Mouse (Mus musculus) spleen, postnatal 4 days (tissue): Measurements from ENCODE around the gene Irf4.

Source experiments
- DNase-seq, 2 experiments: peaks; one replicate each; pipeline ENCODE4 v3.0.0; 2022; ENCODE audit warnings: low spot score in 2 of 2

The Irf4 gene

DNA sequence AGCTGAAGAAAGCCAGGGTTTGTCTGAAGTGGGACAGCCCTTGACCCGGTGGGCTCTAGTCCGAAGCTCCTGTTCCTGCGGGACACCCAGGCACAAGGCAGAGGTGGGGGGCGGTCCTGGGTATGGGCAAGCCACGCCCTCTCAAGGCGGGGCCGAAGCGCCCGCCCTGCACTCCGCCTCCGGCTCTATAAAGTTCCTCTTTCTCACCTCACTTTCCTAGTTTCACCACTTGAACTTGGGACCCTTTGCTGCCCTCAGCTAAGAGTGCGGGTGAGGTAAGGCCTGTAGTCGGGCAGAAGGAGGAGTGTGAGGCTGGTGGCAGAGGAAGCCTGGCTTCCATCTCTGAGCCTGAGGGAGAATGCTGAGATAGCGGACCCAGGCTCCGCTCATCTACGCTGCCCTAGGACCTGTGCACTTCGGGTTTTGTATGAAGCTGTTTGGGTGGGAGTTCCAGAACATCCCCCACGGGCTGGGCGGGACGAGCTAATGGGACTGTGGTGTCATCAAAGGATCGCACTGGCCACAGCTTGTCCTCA lies at the start of gene Irf4:
Gene Irf4, plus strand, starts transcription at position 206 of the 536 bp plus-strand sequence.
- peak; percentile 72 to 81 for DNase-seq

DNA sequence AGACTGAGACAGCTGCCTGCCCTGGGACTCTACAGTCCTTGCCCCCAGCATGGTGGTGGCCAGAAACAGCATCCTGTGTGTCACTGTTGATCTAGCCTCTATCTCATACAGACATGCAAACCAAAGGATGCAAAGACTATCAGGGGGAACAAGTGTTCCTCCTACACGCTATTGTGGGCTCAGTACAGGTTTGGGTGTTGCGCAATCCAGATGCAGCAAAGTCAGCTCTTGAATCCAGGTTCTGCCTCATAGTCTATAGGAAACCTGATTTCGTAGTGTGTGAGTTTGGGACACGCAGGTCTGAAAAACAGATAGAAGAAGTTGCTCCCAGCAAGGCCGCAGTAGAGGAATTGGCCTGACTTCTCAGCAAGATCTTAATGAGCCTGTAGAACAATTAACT lies 46.3 kb upstream of the Irf4 start:
- no peak for DNase-seq

DNA sequence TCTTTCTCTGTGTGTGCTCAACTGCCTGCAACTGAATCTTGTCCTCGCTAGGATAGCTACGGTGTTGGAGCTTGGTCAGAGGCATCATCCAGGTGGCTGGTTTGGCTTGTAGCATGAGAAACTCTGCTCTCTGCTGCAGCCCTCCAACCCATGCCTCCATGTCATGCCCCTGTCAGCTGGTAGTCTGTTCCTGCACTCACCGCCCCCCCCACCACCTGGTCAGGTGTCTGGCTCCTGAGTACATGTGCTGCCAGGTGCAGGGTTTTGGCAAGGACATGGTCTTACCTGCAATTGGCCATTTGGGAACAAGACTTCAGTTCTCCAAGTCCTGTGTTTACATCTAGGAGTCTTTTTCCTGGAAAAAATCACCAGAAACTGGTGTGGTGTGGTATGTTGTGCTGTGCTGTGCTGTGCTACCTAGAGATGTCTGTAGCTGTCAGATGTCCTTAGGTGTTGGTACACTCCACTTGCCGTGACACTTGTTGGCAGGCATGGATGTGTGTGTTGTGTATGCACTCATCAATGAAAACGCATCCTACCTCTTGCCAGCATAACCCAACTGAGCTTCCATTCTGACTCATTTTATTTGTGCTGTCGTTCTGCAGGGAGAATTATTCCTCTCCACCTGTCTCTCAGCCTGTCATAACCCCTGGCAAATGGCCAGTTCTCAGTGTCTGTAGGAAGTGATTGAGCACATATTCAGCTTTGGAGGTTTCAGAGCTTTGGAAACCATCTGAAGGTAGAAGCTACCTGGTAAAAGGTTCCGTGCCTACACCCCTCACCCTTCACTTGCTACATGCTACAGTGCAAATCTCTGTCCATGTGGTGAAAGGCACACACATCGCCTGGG lies 44.6 kb upstream of the Irf4 start:
- DNase-seq, result no peak

DNA sequence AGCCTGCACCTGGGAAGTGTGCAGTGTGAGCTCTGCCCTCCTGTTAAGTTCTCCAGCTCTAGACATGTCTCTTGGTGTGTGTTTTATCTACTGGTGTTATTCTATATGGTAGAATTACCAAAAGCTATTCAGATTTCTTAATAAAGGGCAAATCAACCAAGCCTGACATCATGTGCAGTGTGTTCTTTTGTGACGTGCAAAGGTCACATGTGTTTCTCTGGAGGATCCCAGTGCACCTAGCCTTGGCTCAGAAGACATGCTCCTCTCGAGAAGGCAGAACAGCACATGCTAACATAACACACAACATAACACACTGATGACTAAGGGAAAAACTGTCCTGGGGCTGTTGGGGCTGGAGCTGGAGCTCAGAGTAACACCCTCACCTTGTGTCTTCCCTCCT lies 38.0 kb upstream of the Irf4 start:
- DNase-seq, result no peak

DNA sequence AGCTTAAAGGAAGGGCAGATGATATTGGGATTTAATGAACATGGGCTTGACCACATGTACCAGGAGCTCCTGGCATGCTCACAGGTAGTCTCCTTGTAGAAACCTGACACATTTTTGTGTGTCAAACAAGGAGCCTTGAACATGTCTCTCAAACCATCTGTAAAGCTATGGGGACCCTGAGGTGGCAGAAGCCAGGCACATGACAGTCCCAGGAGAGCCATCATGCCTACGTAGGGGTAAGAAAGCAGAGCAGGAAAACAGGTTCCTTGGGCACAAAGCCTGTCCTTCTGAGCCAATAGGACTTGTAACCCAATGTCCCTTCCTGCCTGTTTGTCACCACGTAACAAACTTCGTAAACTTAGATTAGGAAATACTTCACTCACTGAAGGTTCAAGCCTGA lies 37.3 kb upstream of the Irf4 start:
- no peak for DNase-seq

DNA sequence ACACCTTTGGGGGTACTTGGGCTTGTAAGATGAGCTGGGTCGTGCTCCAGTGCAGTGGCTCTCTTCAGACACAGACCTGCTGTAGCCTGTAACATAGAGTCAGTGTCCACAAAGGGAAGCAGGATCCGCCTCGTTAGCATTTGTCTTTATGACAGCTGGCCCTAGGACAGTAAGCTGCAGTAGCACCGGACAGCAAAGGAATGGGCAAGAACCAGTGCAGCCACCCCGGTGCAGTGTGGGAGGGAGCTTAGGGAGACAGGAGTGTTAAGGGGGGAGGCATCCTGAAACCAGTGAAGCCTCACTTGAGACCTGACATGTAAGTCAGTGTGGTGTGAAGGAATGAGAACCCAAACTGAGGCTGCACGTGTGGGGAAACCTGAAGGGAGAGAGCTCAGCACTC lies 36.7 kb upstream of the Irf4 start:
- DNase-seq, result no peak

DNA sequence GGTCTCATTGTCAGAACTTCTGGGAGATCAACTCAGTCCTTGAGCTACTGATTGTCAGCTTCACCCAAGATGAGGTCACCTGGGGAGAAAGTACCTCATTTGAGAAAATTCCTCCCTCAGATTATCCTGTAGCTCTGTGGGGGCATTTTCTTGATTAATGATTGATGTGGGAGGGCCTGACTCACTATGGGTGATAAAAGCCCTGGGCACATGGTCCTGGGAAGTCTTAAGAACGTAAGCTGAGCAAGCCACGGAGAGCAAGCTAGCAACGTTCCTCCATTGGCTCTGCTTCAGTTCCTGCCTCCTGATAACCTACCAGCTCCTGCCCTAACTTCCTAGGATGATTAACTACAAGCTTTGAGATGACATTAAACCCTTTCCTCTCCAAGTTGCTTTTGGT lies 35.4 kb upstream of the Irf4 start:
- no peak for DNase-seq

DNA sequence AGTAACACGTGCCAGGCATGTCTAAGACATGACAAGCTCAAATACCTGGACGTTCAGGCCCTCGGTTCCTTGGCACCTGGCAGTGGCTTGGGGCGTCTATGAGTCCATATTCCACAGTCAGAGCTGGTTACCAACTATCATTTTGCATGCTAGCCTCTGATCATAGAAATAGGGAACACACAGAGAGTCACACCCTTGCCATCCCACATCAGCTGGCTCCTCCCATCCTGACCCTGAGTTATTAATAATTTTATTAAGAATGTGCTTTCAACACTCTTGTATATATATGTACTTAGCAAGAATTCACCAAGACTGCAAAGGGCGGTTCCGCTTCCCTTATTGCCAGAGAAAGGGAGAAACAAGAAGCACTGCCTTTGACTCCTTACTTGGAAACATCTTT lies 34.5 kb upstream of the Irf4 start:
- no peak for DNase-seq

DNA sequence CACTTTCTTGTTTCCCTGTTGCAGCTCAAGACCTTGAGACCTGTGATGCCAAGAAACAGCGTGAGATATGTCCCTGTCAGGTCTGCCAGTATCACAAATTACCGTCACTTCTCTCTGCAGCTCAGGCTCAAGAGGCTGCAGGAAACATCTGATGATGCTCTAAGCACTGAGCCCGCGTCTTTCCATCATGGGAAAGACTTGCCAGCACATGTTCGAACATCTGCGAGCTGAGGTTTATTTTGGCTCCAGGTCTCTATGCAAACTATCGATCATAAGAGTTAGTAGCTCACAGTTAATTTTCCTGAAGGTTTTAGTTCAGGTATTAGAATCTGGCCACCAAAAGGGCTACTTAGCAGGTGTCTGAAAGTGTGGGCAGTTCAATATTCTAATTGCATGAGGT lies 34.0 kb upstream of the Irf4 start:
- DNase-seq, result no peak

DNA sequence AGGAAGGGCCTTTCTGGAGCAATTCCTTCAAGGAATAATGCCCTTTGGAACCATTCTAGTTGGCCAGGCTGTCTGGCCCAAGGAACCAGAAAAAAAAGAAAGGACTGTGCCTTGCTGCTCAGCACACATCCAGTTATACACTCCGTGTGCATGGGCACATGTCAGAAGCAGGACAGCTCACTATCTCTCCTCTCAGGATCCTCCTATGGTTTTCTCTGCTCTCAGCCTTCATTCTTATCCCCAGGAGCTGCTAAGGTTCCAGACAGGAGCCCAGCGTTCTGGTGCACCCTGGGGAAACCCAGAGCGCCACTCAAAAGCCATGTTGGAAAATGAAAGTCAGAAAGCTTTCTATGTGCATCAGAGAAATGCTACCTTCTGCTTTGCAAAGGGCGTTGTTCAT lies 33.5 kb upstream of the Irf4 start:
- no peak for DNase-seq

DNA sequence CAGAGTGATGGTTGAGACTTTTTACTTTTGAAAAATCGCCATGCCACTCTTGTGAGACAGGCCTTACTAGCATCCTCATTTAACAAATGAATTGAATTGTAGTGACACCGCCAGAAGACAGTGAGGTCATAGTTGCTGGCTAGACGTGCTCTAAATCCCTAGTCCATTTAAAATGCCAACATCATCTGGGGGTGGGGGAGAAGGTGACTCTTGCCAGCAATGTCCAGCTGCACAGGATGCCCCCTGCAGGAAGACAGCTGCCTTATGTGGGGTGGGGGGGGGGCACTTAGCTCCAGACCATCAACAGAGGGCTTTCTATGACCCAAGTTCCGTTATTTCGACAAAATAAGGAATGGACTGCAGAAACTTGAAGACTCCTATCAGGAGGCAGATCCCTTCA lies 32.4 kb upstream of the Irf4 start:
- no peak for DNase-seq

DNA sequence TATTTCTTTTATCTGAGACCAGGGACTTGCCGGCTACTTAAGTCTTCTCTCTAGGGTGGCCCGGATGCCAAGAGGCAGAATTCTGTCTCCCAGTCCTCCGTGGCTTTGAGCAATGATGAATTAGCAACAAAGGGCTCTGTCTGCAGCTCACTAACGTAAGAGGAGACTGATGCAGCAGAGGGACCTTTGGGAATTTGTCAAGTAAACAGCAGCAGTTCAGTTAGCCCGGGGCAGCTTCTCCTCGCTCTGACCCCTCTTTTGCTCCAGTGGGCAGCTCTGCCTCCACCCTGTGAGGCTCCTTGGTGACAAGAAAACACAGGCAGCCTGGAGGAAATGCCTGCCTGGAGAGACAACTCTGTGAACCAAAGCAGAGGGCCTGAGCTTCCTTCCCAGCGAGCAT lies 26.4 kb upstream of the Irf4 start:
- no peak for DNase-seq

DNA sequence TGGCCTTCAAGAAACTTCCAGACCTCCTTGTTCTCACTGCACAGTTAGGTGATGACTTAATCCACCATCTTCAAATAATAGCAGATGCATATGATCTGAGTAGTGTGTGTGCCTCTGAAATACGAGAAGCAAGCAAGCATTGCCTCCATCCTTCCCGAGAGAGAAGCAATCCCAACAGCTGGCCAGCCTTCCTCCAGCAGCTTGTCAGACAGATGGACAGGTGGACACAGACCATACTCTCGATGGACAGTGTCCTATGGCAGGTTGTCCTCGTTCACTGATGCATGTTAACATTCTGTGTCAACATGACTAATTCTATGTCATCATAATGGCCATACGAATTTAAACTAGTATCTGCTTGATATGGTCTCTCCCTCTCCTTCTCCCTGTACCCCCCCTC lies 25.8 kb upstream of the Irf4 start:
- no peak for DNase-seq

DNA sequence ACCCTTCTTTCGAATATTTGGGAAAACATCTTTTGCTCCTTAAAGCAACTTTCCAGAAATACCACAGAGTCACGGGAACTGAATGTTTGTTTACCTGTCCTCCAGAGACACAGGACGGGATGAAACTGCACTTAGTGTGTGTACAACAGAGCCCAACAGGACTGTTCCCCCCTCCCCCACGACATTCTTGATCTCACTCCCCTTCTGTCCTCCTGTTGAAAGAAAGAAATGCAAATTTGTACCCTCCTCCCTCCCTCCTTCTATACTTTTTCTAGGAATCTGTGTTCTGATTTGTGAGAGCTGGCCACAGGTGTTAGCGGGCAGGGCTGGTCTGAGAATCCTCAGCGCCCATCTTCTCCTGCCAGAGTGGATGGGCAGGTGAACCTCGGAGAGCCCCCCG lies 25.2 kb upstream of the Irf4 start:
- no peak for DNase-seq

DNA sequence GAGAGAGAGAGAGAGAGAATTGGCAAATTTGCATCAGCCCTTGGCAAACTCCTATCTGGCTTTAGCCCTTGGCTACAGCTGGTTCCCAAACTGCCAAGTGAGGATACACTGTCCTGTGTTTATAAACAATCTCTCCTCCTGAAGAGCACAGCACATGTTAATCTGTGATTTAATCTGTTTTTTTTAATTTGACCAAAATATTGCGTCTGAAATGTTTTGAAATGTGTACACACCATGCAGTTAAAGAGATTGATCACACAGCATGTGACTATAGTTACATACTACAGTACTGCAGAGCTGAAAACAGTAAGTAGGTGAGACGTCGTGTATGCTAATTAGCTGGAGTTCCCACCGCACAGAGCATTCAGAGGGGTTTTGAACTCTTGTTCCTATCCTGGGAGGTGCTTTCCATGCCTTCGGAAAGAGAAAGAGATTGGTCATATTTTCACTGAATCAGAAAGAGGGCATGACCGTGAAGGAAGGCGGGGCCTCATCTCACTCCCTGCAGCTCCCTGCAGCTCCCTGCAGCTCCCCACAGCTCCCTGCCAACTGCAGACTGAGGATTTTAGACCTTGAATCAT lies 24.2 kb upstream of the Irf4 start:
- DNase-seq, result no peak

DNA sequence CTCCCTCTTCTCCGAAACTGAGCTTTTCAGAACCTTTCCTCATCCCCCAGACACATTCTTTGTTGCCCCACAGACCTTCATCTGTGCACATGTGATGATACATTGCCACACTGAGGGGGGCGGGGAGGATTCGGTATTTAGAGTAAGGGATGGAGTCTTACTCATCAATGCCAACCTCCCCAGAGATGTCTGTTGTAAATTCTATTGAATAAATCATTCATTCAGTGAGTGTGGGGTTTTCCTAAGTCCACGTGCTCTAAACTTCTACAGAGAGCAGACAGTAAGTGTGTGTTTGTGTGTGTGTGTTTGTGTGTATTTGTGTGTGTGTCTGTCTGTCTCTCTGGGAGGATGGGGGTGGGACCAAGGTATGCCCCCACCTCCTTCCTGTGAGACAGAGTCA lies 22.1 kb upstream of the Irf4 start:
- DNase-seq, result no peak

DNA sequence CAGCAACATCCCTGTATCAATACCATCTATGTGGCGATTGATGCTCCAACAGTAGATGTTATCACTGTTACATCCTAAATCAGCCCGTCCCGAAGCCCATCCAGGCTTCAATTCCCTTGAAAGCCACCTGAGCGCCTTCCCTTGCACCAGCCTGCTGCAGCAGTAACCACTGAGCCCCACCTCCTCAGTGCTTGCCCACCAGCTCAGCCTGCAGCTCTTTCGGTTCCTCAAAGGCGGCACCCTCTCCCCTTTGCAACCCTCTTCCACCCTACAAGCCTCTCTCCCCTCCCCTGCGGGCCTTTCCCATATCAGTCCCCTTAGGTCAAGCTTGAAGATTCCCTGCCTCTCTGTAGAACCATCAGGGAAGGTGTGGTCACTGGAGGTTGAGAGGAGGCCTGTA lies 20.9 kb upstream of the Irf4 start:
- peak in 1 of 2 experiments; percentile 41 for DNase-seq

DNA sequence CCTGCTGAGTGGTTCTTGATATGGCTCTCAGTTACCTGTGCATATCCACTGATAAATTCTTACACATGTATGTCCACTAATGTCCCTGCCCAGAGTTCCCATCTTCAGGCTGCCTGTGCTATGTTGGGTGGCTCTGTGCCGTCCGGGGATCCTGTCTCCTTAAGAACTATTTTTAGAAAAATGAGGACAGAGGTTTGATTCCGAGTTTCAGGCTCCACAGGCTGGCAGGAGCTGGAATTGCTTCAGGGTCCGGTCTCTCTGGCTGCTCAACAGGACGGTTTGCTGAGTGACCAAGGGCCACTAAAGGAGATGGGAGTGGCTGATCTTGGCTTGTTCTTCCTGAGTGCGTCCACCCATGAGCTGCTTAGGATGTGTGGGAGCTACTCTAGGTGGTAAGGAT lies 19.8 kb upstream of the Irf4 start:
- no peak for DNase-seq

DNA sequence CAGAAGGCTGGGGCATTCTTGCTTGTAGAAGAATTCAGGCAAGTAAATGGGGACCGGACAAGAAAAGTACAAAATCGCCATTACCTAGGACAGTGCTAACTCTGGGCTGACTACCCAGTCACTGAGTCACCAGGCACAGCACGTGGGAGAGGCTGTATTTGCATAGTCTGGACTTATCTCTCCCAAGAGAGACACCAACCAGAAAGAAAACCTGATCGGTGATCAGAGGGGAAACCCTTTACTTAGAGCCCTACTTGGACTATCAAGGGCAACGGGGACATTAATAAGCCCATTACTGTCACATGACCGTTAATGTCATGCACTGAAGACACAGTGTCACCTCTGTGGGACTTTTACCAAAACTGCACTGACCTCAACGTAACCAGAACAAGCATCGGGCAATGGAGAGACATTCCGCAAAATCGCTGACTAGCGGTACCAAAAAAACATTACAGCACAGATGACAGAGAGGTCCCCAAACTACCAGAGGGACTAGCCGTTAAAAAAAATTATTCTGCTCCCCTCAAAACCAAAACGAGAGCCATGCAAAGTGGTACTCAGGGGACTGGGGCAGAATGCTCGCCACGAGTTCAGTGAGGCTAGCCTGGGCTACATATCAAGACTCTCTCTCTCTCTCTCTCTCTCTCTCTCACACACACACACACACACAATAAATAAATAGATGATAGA lies 18.8 kb upstream of the Irf4 start:
- no peak for DNase-seq

DNA sequence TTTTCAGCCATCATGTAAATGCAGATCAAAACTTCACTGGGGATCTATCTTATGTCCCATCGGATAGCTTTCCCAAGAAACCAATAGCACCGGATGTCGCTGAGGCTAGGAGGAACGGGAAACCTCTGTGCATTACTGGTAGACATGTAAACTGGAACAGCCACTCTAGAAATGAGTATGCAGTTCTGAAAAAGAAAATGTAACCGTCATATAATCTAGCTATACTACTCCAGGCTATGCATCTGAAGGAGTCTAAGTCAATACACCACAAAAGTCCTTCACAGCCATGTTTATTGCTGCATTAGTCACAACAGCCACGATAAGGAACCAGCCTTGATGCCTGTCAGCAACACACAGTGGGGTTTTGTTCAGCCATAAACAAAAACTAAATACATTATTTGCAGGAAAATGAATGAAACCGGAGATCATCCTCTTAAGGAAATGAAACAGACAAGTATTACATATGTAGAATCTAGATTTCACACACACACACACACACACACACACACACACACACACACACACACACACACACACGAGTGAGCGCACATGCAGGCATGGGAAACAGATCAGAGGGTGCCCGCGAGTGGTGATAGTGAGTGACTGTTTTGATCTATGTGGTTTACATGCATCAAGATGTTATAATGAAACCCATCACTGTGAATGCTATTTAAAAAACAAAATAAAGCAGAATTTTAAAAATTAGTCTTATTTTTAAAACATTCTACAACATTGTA lies 16.1 kb upstream of the Irf4 start:
- no peak for DNase-seq

DNA sequence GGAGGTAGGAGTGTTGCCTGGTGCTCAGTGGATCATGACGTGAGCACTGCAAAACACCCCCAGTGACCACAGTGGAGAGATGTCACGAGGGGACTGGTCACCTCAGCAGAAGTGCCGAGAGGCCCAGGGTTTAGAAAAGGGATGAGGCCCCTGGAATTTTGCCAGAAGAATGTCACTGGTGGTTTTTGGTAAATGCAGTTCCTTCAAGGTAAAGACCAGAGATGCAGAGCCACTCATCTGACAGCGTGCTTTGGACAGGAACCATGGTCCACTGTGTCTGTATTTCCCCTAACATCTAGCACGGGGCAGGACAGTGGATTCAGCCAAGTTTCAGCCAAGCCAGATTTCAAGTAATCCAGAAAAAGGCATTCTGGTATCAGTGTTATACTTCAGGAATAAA lies 12.3 kb upstream of the Irf4 start:
- DNase-seq, result no peak

DNA sequence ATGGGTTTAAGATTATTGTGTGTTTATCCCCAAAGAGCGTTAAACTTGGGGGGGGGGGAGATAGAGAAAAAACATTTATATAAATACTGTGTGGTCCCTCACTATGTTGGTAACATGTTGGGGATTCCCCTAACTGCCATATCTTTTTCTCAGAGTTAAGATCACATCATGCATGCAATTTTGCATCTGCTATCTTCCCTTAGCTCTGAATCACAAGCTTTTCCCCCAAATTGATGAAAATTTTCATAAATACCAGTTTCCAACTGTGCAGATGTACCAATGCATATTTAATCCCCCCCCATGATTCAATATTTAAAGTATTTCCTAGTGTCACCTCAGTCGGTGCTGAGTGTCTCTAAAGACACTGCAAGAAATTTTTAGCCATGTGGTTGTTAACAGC lies 11.8 kb upstream of the Irf4 start:
- no peak for DNase-seq
